Mouse (Mus musculus) ES-Bruce4 (cell line): ENCODE results near the gene Trap1.

Source experiments
- CTCF ChIP-seq: IDR thresholded peaks from one replicate; pipeline ENCODE4 v1.8.1; 2011; ENCODE audit warnings: low read depth, low read length
- EP300 ChIP-seq: IDR thresholded peaks from 2 replicates; pipeline ENCODE4 v1.6.1; 2011; ENCODE audit warnings: low read depth, low read length; ENCODE audit not compliant: insufficient read depth
- POLR2A ChIP-seq: IDR thresholded peaks from one replicate; pipeline ENCODE4 v1.8.1; 2011; ENCODE audit warnings: low read length; ENCODE audit not compliant: insufficient read depth

DNA sequence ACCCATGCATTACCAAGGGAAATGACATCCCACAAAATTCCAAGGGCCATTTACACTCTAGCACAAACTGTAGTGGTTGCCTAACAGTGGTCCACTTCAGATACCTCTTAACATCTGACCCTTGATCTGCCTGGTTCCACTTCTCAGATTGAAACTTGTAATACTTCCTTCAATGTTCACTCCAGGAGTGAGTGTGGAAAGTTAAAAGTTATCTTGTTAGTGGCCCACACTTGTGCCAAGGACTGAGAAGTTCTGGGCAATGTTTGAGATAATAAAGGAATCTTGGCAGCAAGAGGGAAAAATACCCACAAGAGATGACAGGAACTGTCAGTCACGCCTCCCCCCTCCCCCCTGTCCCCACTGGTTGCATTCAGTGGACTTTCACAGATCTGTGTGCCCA, 2.0 kb upstream of the Trap1 start:
- TF ChIP-seq POLR2A (no peak), CTCF (no peak), EP300 (no peak)
